Mouse (Mus musculus) lung, postnatal 14 days (tissue): ENCODE results near the gene Olfr735.

Source experiments
- DNase-seq: peaks from one replicate; pipeline ENCODE4 v3.0.0; 2021

Olfr735 gene

DNA sequence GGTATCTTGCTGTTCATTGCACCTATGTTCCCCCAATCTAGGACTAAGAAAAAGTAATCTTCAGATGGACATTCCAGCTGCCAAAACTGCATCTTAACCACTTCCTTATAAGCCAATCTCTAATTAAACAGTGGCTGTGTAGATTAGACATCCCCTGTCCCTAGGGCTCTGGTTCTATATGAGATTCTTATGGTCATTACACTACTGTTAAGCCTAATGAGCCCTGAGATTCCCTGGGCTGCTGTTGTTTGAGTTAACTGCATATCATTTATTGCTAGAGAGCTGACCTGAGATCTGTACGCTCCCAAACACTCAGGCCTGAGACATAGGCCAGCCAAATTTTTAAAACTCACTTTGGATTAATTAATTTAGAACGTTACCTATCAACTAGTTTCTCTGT, at the start of gene Olfr735:
Gene Olfr735, minus strand, starts transcription at position 77 of the 400 bp plus-strand sequence.
- DNase-seq = no peak

DNA sequence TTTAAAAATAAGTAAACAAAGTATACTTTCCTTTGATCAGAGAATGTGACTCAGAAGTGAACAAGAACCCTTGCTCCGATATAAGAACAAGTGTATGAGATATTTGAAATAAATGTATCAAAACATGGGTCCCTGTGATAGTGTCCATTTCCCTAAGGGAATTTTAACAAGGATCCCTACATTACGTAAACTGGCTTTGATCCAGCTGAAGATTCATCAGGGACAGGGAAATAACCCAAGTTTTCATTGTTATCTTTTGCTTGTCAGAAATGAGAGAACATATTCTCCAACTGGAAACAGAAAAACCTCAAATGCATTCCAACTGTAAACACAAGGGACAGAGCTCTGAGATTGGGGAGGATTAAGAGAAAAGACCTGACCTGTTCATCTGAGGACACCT, 32.2 kb upstream of the Olfr735 start, which contains the start of gene Olfr736:
Gene Olfr736, plus strand, starts transcription at position 301 of the 400 bp plus-strand sequence.
- no peak for DNase-seq

- no peak for DNase-seq
These were observed 14.9 kb upstream of the Olfr735 start for GRCm38 (mm10) chr14:50363561-50363960.

DNA sequence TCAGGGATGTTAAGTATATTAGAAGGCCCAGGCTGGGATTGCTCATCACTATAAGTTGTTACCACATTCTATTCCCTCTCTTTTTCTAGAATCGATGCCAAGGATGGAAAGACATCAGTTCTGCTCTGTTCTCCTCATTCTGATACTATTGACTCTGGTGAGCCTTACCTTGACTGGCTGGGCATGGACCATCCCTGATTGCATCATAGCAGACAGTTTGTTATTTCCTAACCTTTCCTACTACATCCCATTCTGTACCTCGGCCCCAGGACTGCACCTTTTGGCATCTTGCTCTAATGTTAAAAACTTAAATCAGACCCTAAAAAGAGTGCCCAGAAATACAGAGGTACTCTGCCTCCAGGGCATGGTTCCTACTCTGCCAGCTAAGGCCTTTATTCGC, 11.8 kb upstream of the Olfr735 start:
- no peak for DNase-seq

- no peak for DNase-seq
These were observed 8.9 kb upstream of the Olfr735 start, which contains the start of gene Tlr11 for GRCm38 (mm10) chr14:50357593-50357992. Gene Tlr11, plus strand, starts transcription at chr14:50357914.

DNA sequence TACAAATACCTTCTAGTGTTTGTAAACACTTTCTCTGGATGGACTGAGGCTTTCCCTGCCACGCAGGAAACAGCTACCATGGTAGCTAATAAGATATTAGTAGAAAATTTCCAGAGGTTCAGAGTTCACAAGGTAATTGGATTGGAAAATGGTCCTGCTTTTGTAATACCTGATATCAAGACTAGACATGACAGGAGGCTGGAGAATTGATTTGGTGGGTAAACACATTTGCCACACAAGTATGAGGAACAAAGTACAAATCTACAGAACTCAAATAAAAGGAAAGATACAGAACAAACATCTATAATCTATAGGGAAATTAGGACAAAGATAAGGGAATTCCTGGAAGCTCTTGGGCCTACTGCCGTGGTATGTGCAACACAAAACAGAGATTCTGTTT, 8.1 kb upstream of the Olfr735 start:
- DNase-seq = no peak

- DNase-seq = no peak
These were observed 3.8 kb upstream of the Olfr735 start for GRCm38 (mm10) chr14:50352438-50352837.

- DNase-seq = no peak
These were observed 22.0 kb downstream of the Olfr735 start, which contains the start of gene Olfr734 for GRCm38 (mm10) chr14:50326661-50327060. Gene Olfr734, minus strand, starts transcription at chr14:50326761.

- no peak for DNase-seq
These were observed 47.2 kb downstream of the Olfr735 start, which contains the start of gene Olfr733 for GRCm38 (mm10) chr14:50301422-50301821. Gene Olfr733, minus strand, starts transcription at chr14:50301522.
